Mouse (Mus musculus): Measurements from ENCODE around the gene Pbx2.

DNA sequence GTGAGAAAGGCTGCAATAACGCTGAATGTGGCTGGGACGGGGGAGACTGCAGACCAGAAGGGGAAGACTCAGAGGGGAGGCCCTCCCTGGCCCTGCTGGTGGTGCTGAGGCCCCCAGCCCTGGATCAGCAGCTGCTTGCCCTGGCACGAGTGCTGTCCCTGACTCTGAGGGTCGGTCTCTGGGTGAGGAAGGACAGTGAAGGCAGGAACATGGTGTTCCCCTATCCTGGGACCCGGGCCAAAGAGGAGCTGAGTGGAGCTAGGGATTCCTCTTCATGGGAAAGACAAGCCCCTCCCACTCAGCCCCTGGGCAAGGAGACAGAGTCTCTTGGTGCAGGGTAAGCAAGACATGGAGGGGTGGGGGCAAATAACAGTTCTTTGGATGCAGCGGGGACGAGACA is 7.7 kb upstream of the Pbx2 start:
- TF ChIP-seq CTCF (IDR thresholded peaks at IDR 0.05; ENCODE audit: insufficient read depth, low read length) (no peak), POLR2A (IDR thresholded peaks at IDR 0.05; ENCODE audit: borderline replicate concordance, extremely low read depth, low read depth, low read length) (no peak)

All from lung, adult 2 months (tissue).